Mouse (Mus musculus): ENCODE data around the gene Sema5b. TPM values are rescaled to one million over a fixed set of nuclear protein-coding genes. Genes with fewer than 3 reads are reported as not detected.
"Not testable (repeated sequence)": the region's sequence is repeated elsewhere in the genome, so short reads cannot be mapped to it uniquely, and the experiment has no call there.

Sema5b gene
- polyA plus RNA-seq, 1 experiment from 2014 or later = 10.0 TPM

- peaks cover 24% of the 10 kb centered on the region for H3K4me1 ChIP-seq (replicated peaks)
- H3K27ac ChIP-seq = no peak overlapping the region
- no peaks in the 10 kb centered on the region for H3K36me3 ChIP-seq
- no peak overlapping the region for H3K4me2 ChIP-seq
- no peak overlapping the region for H3K4me3 ChIP-seq (replicated peaks)
- no peaks in the 10 kb centered on the region for H3K27me3 ChIP-seq
- 76% methylated on average over 15 of the region's 15 CpGs for WGBS
- no peak for ATAC-seq (ENCODE audit: insufficient number of reproducible peaks, insufficient read depth, low FRiP score, low TSS enrichment, low read depth)
- no peaks in the 10 kb centered on the region for H3K9me3 ChIP-seq
- no peak overlapping the region for H3K9ac ChIP-seq (replicated peaks)
These were observed 14.9 kb downstream of the Sema5b start for GRCm38 (mm10) chr16:35555596-35556482.

DNA sequence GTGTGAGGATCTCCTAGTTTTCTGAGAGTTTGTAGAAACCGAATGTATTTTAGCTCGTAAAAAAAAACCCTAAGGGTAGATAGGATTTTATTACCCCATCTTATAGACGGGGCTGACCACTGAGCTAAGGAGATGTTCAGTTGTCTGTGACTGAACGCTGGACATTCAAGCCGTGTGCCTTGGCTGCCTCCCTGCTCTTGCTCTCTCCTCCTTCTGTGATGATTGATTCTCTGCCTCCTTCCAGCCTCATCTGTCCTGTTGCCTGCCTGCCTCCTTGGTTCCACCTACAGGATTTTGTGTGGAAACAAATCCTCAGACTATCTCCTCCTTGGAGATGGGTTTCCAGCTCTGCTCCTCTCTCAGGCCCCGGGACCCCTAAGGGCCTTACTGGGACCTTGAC is 16.1 kb downstream of the Sema5b start:
- no peaks in the 10 kb centered on the region for H3K36me3 ChIP-seq
- WGBS = 51% methylated on average over 6 of the region's 6 CpGs
- no peak overlapping the region for H3K9ac ChIP-seq (replicated peaks)
- H3K4me3 ChIP-seq (replicated peaks) = no peak overlapping the region
- peaks cover 24% of the 10 kb centered on the region for H3K4me1 ChIP-seq (replicated peaks)
- H3K4me2 ChIP-seq = no peak overlapping the region
- H3K27ac ChIP-seq = no peak overlapping the region
- ATAC-seq (ENCODE audit: insufficient number of reproducible peaks, insufficient read depth, low FRiP score, low TSS enrichment, low read depth) = no peak
- H3K9me3 ChIP-seq = no peaks in the 10 kb centered on the region
- no peaks in the 10 kb centered on the region for H3K27me3 ChIP-seq

DNA sequence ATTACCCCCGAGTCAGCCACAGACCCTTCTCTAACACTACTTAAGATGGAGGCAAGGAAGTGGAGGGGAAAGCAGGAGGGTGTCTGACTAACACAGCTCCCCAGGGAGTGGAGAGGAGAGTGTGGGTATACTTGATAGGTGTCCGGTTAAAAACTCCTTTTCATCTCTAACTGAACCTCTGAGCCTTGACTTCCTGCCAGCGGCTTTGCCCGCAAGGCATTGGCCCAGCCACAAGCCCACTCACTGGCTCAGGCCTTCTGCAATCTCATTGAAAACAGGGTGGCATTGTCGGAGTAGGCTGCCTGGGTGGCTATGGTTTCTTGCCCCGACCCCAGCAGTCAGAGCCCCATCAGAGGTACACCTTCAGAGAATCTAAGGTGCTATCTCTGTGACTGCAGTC is 20.6 kb downstream of the Sema5b start:
- no peak overlapping the region for H3K4me2 ChIP-seq
- H3K9ac ChIP-seq (replicated peaks) = no peak overlapping the region
- no peaks in the 10 kb centered on the region for H3K36me3 ChIP-seq
- no peak overlapping the region for H3K4me3 ChIP-seq (replicated peaks)
- no peaks in the 10 kb centered on the region for H3K9me3 ChIP-seq
- 75% methylated on average over 6 of the region's 6 CpGs for WGBS
- H3K27me3 ChIP-seq = no peaks in the 10 kb centered on the region
- no peak overlapping the region for H3K27ac ChIP-seq
- peaks cover 22% of the 10 kb centered on the region for H3K4me1 ChIP-seq (replicated peaks)
- no peak for ATAC-seq (ENCODE audit: insufficient number of reproducible peaks, insufficient read depth, low FRiP score, low TSS enrichment, low read depth)

GRCm38 (mm10) chr16:35564246-35564905 is 23.4 kb downstream of the Sema5b start:
- WGBS = 61% methylated on average over 22 of the region's 22 CpGs
- H3K36me3 ChIP-seq = no peaks in the 10 kb centered on the region
- peaks cover 23% of the 10 kb centered on the region for H3K4me1 ChIP-seq (replicated peaks)
- peak overlapping the region; percentile 50 for H3K27ac ChIP-seq
- H3K4me3 ChIP-seq (replicated peaks) = no peak overlapping the region
- no peaks in the 10 kb centered on the region for H3K9me3 ChIP-seq
- no peak overlapping the region for H3K9ac ChIP-seq (replicated peaks)
- H3K27me3 ChIP-seq = no peaks in the 10 kb centered on the region
- H3K4me2 ChIP-seq = peak overlapping the region; percentile 19; the same call in 1 of the 2 replicates
- peak; percentile 73 for ATAC-seq (ENCODE audit: insufficient number of reproducible peaks, insufficient read depth, low FRiP score, low TSS enrichment, low read depth)

DNA sequence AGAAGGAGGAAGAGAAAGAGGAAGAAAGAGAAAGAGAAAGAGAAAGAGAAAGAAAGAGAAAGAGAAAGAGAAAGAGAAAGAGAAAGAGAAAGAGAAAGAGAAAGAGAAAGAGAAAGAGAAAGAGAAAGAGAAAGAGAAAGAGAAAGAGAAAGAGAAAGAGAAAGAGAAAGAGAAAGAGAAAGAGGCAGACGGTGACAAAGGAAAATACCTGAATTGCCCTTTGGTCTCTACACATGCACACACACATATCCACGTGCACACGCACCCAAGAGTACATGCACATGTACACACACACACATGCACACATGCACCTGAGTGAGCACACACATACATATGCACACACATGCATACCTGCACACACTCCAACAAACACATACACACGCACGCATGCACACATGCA is 24.7 kb downstream of the Sema5b start:
- H3K4me3 ChIP-seq (replicated peaks); H3K27ac ChIP-seq; H3K27me3 ChIP-seq; ATAC-seq (ENCODE audit: insufficient number of reproducible peaks, insufficient read depth, low FRiP score, low TSS enrichment, low read depth); H3K4me2 ChIP-seq; H3K9me3 ChIP-seq; H3K36me3 ChIP-seq; H3K9ac ChIP-seq (replicated peaks): not testable (repeated sequence)
- peaks cover 27% of the 10 kb centered on the region for H3K4me1 ChIP-seq (replicated peaks)
- WGBS = 94% methylated on average over 5 of the region's 5 CpGs

DNA sequence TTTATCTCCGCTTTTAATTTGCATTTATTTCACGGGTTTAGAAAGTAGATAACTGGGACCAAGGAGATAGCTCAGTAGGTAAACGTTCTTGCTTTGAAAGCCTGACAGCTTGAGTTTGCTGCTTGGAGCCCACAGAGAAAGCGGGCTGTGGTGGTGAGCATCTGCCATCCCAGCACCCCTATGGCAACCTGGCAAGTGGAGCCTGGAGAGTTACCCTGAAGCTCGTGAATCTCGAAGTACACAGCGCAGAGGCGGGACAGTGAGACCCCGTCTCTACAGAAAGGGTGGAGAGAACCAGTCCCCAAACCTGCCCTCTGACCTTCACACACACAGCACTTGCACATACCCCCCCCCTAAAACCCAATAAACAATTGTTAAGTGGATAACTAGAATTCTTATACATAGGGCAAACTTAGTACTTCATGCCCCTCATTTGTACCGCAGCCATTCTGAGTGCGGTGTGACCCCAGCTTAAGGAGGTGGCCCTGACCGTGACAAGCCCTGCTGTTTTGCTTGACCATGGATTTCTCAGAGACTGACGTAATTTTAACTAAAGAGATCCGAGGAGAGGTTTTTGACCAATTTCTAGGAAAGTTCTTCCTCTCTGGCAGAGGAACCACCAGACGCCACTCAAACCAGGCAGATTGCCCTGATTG is 27.4 kb downstream of the Sema5b start:
- Histone ChIP-seq H3K4me2 (no peak overlapping the region), H3K4me3 (replicated peaks) (no peak overlapping the region), H3K4me1 (replicated peaks) (peaks cover 27% of the 10 kb centered on the region), H3K9ac (replicated peaks) (no peak overlapping the region), H3K36me3 (no peaks in the 10 kb centered on the region), H3K27me3 (peaks cover 6% of the 10 kb centered on the region; the same call in 1 of the 2 replicates), H3K27ac (no peak overlapping the region), H3K9me3 (no peaks in the 10 kb centered on the region)
- ATAC-seq (ENCODE audit: insufficient number of reproducible peaks, insufficient read depth, low FRiP score, low TSS enrichment, low read depth) = no peak; the same call in 1 of the 2 replicates
- 79% methylated on average over 15 of the region's 15 CpGs for WGBS

- Histone ChIP-seq H3K36me3 (no peaks in the 10 kb centered on the region), H3K27ac (no peak overlapping the region), H3K4me2 (no peak overlapping the region), H3K9me3 (no peaks in the 10 kb centered on the region), H3K27me3 (peaks cover 6% of the 10 kb centered on the region; the same call in 1 of the 2 replicates), H3K4me3 (replicated peaks) (no peak overlapping the region), H3K9ac (replicated peaks) (no peak overlapping the region), H3K4me1 (replicated peaks) (peaks cover 27% of the 10 kb centered on the region)
- no peak for ATAC-seq (ENCODE audit: insufficient number of reproducible peaks, insufficient read depth, low FRiP score, low TSS enrichment, low read depth)
- WGBS = 47% methylated on average over 2 of the region's 2 CpGs
These were observed 28.4 kb downstream of the Sema5b start for GRCm38 (mm10) chr16:35569347-35569746.

DNA sequence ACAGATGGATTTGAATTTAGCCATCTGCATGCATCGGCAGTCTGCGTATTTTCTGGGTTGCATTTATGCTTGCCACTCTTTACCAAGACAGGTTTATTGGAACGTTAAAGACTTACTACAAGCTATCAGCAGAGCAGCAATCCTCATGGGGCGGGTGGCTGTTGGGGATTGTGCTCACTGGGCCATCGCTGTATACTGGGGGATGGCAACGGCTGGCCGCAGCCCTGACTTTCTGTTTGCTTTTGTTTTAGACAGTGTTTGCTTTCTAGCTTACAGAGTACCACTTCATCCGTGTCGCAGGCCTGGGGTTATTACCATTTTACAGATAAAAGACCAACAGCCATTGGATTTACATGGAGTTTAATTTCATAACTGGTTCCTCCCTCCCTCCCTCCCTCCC is 28.8 kb downstream of the Sema5b start:
- Histone ChIP-seq H3K4me1 (replicated peaks) (peaks cover 23% of the 10 kb centered on the region), H3K9ac (replicated peaks) (no peak overlapping the region), H3K4me2 (no peak overlapping the region), H3K36me3 (no peaks in the 10 kb centered on the region), H3K27me3 (peaks cover 6% of the 10 kb centered on the region; the same call in 1 of the 2 replicates), H3K4me3 (replicated peaks) (no peak overlapping the region), H3K9me3 (no peaks in the 10 kb centered on the region), H3K27ac (no peak overlapping the region)
- no peak for ATAC-seq (ENCODE audit: insufficient number of reproducible peaks, insufficient read depth, low FRiP score, low TSS enrichment, low read depth)
- 47% methylated on average over 9 of the region's 9 CpGs for WGBS

GRCm38 (mm10) chr16:35570627-35571026 is 29.7 kb downstream of the Sema5b start:
- no peak overlapping the region for H3K27ac ChIP-seq
- 61% methylated on average over 12 of the region's 12 CpGs for WGBS
- H3K4me2 ChIP-seq = no peak overlapping the region
- H3K9ac ChIP-seq (replicated peaks) = no peak overlapping the region
- ATAC-seq (ENCODE audit: insufficient number of reproducible peaks, insufficient read depth, low FRiP score, low TSS enrichment, low read depth) = no peak
- H3K4me3 ChIP-seq (replicated peaks) = no peak overlapping the region
- H3K36me3 ChIP-seq = no peaks in the 10 kb centered on the region
- H3K27me3 ChIP-seq = peaks cover 6% of the 10 kb centered on the region; the same call in 1 of the 2 replicates
- H3K9me3 ChIP-seq = no peaks in the 10 kb centered on the region
- peaks cover 25% of the 10 kb centered on the region for H3K4me1 ChIP-seq (replicated peaks)

GRCm38 (mm10) chr16:35573586-35573985 is 32.6 kb downstream of the Sema5b start:
- no peak overlapping the region for H3K4me2 ChIP-seq
- H3K27me3 ChIP-seq = peaks cover 6% of the 10 kb centered on the region; the same call in 1 of the 2 replicates
- 97% methylated on average over 3 of the region's 3 CpGs for WGBS
- no peak overlapping the region for H3K9ac ChIP-seq (replicated peaks)
- no peaks in the 10 kb centered on the region for H3K9me3 ChIP-seq
- no peaks in the 10 kb centered on the region for H3K36me3 ChIP-seq
- peaks cover 21% of the 10 kb centered on the region for H3K4me1 ChIP-seq (replicated peaks)
- no peak overlapping the region for H3K4me3 ChIP-seq (replicated peaks)
- no peak overlapping the region for H3K27ac ChIP-seq
- no peak for ATAC-seq (ENCODE audit: insufficient number of reproducible peaks, insufficient read depth, low FRiP score, low TSS enrichment, low read depth)

Data from limb, embryonic 12.5 days (tissue).